Mouse (Mus musculus) limb, embryonic 12.5 days (tissue): Measurements from ENCODE around the gene Fam126a. TPM values are rescaled to one million over a fixed set of nuclear protein-coding genes. Genes with fewer than 3 reads are reported as not detected.

Experiments used
- ATAC-seq: fragments of 200-750 bp; cut with Nextera tagmentation; 2 replicates; pipeline ENCODE4 v1.8.0; 2017; ENCODE audit warnings: low read depth, moderate TSS enrichment; ENCODE audit not compliant: insufficient number of reproducible peaks, insufficient read depth, low FRiP score, low TSS enrichment
- H3K27ac ChIP-seq: fragments of 300-500 bp; sonication (generic); 2 replicates; pipeline ENCODE4 v1.5.1; 2016; ENCODE audit warnings: mild to moderate bottlenecking, moderate library complexity
- H3K27me3 ChIP-seq: fragments of 300-500 bp; sonication (generic); 2 replicates; pipeline ENCODE4 v1.6.1; 2016; ENCODE audit warnings: mild to moderate bottlenecking, moderate library complexity
- H3K36me3 ChIP-seq: fragments of 300-500 bp; sonication (generic); 2 replicates; pipeline ENCODE4 v1.6.1; 2016; ENCODE audit warnings: mild to moderate bottlenecking, moderate library complexity
- H3K4me1 ChIP-seq: fragments of 300-500 bp; sonication (generic); replicated peaks from 2 replicates; pipeline ENCODE4 v1.6.1; 2016
- H3K4me2 ChIP-seq: fragments of 300-500 bp; sonication (generic); 2 replicates; pipeline ENCODE4 v1.6.1; 2016; ENCODE audit warnings: mild to moderate bottlenecking, moderate library complexity
- H3K4me3 ChIP-seq: fragments of 300-500 bp; sonication (generic); replicated peaks from 2 replicates; pipeline ENCODE4 v1.5.1; 2016; ENCODE audit warnings: mild to moderate bottlenecking
- H3K9ac ChIP-seq: fragments of 300-500 bp; sonication (generic); replicated peaks from 2 replicates; pipeline ENCODE4 v1.6.1; 2016; ENCODE audit warnings: mild to moderate bottlenecking, moderate library complexity
- H3K9me3 ChIP-seq: fragments of 300-500 bp; sonication (generic); 2 replicates; pipeline ENCODE4 v1.6.1; 2016; ENCODE audit warnings: mild to moderate bottlenecking, moderate library complexity
- WGBS: fragments of 180-500 bp; shearing (Covaris S2); methylation state at CpG from one replicate; pipeline ENCODE4 v1.1.7; 2016; 5-methylcytosine and 5-hydroxymethylcytosine counted together
- polyA plus RNA-seq: library from polyadenylated mRNA; unstranded; fragments of >200 nt; fragmentation: Nextera tagmentation; extraction: Ambion mirVana; gene quantifications from 2 replicates; pipeline ENCODE4 v1.2.1, GENCODE M21; 2016

The Fam126a gene
- polyA plus RNA-seq, 1 experiment from 2014 or later, result 40.0 TPM

- H3K27me3 ChIP-seq, result no peaks in the 10 kb centered on the region
- no peaks in the 10 kb centered on the region for H3K4me1 ChIP-seq
- WGBS, result 81% methylated on average over 2 of the region's 2 CpGs
- H3K36me3 ChIP-seq, result no peaks in the 10 kb centered on the region
- 0 out of 2 replicates have a peak, but pooled peaks cover 5% of the 10 kb centered on the region for H3K9me3 ChIP-seq
- no peak overlapping the region for H3K4me3 ChIP-seq
- H3K27ac ChIP-seq, result no peak overlapping the region
- no peak overlapping the region for H3K4me2 ChIP-seq
- H3K9ac ChIP-seq, result no peak overlapping the region
- no peak for ATAC-seq
Observed at GRCm38 (mm10) chr5:23943534-23943933, 87.0 kb downstream of the Fam126a start.

GRCm38 (mm10) chr5:23923481-23924165, 106.9 kb downstream of the Fam126a start:
- Histone ChIP-seq H3K27me3 (no peaks in the 10 kb centered on the region), H3K9me3 (no peaks in the 10 kb centered on the region), H3K36me3 (no peaks in the 10 kb centered on the region), H3K9ac (no peak overlapping the region), H3K27ac (no peak overlapping the region), H3K4me3 (no peak overlapping the region), H3K4me1 (peaks cover 9% of the 10 kb centered on the region), H3K4me2 (no peak overlapping the region)
- 85% methylated on average over 12 of the region's 12 CpGs for WGBS
- no peak for ATAC-seq

- no peak for ATAC-seq
Observed at GRCm38 (mm10) chr5:23922516-23923291, 107.8 kb downstream of the Fam126a start.

GRCm38 (mm10) chr5:23921316-23921715, 109.2 kb downstream of the Fam126a start:
- Histone ChIP-seq H3K27ac (no peak overlapping the region), H3K9me3 (no peaks in the 10 kb centered on the region), H3K4me2 (no peak overlapping the region), H3K36me3 (no peaks in the 10 kb centered on the region), H3K4me1 (peaks cover 9% of the 10 kb centered on the region), H3K27me3 (no peaks in the 10 kb centered on the region), H3K9ac (no peak overlapping the region), H3K4me3 (no peak overlapping the region)
- 87% methylated on average over 1 of the region's 1 CpGs for WGBS
- no peak for ATAC-seq

More at GRCm38 (mm10) chr5:23922516-23923291, 107.8 kb downstream of the Fam126a start:
- 82% methylated on average over 12 of the region's 12 CpGs for WGBS
- Histone ChIP-seq H3K4me2 (no peak overlapping the region), H3K27me3 (no peaks in the 10 kb centered on the region), H3K9me3 (no peaks in the 10 kb centered on the region), H3K4me3 (no peak overlapping the region), H3K4me1 (peaks cover 9% of the 10 kb centered on the region), H3K9ac (no peak overlapping the region), H3K36me3 (no peaks in the 10 kb centered on the region), H3K27ac (peak overlapping the region; percentile 20; the same call in 1 of the 2 replicates)

GRCm38 (mm10) chr5:23919892-23920731, 110.4 kb downstream of the Fam126a start:
- H3K27ac ChIP-seq, result no peak overlapping the region
- WGBS, result 52% methylated on average over 7 of the region's 7 CpGs
- ATAC-seq, result no peak
- H3K27me3 ChIP-seq, result no peaks in the 10 kb centered on the region
- no peak overlapping the region for H3K4me2 ChIP-seq
- H3K9me3 ChIP-seq, result no peaks in the 10 kb centered on the region
- peaks cover 9% of the 10 kb centered on the region for H3K4me1 ChIP-seq
- H3K4me3 ChIP-seq, result no peak overlapping the region
- H3K9ac ChIP-seq, result no peak overlapping the region
- no peaks in the 10 kb centered on the region for H3K36me3 ChIP-seq

GRCm38 (mm10) chr5:23917301-23917700, 113.2 kb downstream of the Fam126a start:
- Histone ChIP-seq H3K9ac (no peak overlapping the region), H3K27me3 (no peaks in the 10 kb centered on the region), H3K4me2 (no peak overlapping the region), H3K27ac (no peak overlapping the region), H3K4me1 (peaks cover 9% of the 10 kb centered on the region), H3K9me3 (no peaks in the 10 kb centered on the region), H3K36me3 (no peaks in the 10 kb centered on the region), H3K4me3 (no peak overlapping the region)
- 83% methylated on average over 1 of the region's 1 CpGs for WGBS
- no peak for ATAC-seq

GRCm38 (mm10) chr5:23911556-23911955, 118.9 kb downstream of the Fam126a start:
- no peaks in the 10 kb centered on the region for H3K36me3 ChIP-seq
- no peak overlapping the region for H3K4me3 ChIP-seq
- 0 out of 2 replicates have a peak, but pooled peaks cover 3% of the 10 kb centered on the region for H3K4me1 ChIP-seq
- no peaks in the 10 kb centered on the region for H3K27me3 ChIP-seq
- H3K4me2 ChIP-seq, result no peak overlapping the region
- 97% methylated on average over 1 of the region's 1 CpGs for WGBS
- no peak overlapping the region for H3K9ac ChIP-seq
- H3K9me3 ChIP-seq, result peaks cover 9% of the 10 kb centered on the region
- ATAC-seq, result no peak
- no peak overlapping the region for H3K27ac ChIP-seq

- Histone ChIP-seq H3K4me1 (0 out of 2 replicates have a peak, but pooled peaks cover 3% of the 10 kb centered on the region), H3K27me3 (no peaks in the 10 kb centered on the region), H3K9me3 (peaks cover 9% of the 10 kb centered on the region), H3K36me3 (no peaks in the 10 kb centered on the region), H3K4me3 (no peak overlapping the region), H3K4me2 (no peak overlapping the region), H3K9ac (no peak overlapping the region), H3K27ac (no peak overlapping the region)
- WGBS, result 93% methylated on average over 3 of the region's 3 CpGs
- no peak for ATAC-seq
Observed at GRCm38 (mm10) chr5:23909256-23909655, 121.2 kb downstream of the Fam126a start.

- no peaks in the 10 kb centered on the region for H3K27me3 ChIP-seq
- H3K9me3 ChIP-seq, result peaks cover 9% of the 10 kb centered on the region
- ATAC-seq, result no peak
- H3K9ac ChIP-seq, result no peak overlapping the region
- no peak overlapping the region for H3K4me3 ChIP-seq
- no peak overlapping the region for H3K4me2 ChIP-seq
- 37% methylated on average over 4 of the region's 4 CpGs for whole genome bisulfite sequencing
- H3K4me1 ChIP-seq, result 0 out of 2 replicates have a peak, but pooled peaks cover 3% of the 10 kb centered on the region
- H3K27ac ChIP-seq, result no peak overlapping the region
- H3K36me3 ChIP-seq, result no peaks in the 10 kb centered on the region
Observed at GRCm38 (mm10) chr5:23908486-23909090, 121.9 kb downstream of the Fam126a start.

GRCm38 (mm10) chr5:23902221-23902620, 128.3 kb downstream of the Fam126a start:
- Histone ChIP-seq H3K27me3 (no peaks in the 10 kb centered on the region), H3K4me2 (no peak overlapping the region), H3K36me3 (no peaks in the 10 kb centered on the region), H3K9me3 (no peaks in the 10 kb centered on the region), H3K4me1 (0 out of 2 replicates have a peak, but pooled peaks cover 3% of the 10 kb centered on the region), H3K4me3 (no peak overlapping the region), H3K9ac (no peak overlapping the region), H3K27ac (no peak overlapping the region)
- ATAC-seq, result no peak
- WGBS, result 83% methylated on average over 2 of the region's 2 CpGs
